Mouse (Mus musculus): ENCODE measurements at regions not wholly inside any gene's neighbourhood (a gene's known extent, or its start where the extent isn't known, plus 50 kb on each side); places are given as distances from the start of the nearest gene placed in this dataset.
"Not testable (repeated sequence)": the region's sequence is repeated elsewhere in the genome, so short reads cannot be mapped to it uniquely, and the experiment has no call there.

GRCm38 (mm10) chr12:107154668-107155067 lies 333.8 kb upstream of the 3110018I06Rik start:
- no peak for DNase-seq (ENCODE audit: low read depth, low spot score)

DNA sequence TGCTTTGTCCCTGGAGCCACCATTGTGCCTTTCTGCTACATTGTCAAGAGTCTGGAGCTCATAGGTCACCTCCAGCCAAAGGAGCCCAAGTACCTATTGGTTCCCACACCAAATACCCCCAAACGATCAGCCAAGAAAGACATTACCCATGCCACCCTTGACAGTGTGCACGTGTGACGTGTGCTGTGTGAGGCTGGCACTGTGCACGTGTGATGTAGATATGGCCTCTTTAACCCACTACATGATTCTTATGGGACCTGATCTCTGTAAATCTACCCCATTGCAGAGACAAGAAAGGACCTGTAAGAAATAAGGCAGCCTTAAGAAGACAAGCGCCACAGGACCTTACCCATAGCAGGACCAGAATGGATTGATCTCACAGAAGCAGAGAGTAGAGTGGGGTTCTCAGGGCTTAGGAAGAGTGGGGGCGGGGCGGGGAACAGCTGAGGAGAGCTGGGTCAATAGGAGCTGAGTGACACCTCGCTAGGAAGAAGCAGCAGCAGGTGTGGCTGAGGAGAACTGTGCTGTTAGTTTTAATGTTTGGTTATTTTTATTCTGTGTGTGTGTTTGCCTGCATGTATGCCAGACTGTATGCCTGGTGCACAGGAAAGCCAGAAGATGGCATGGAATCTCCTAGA lies 331.5 kb upstream of the 3110018I06Rik start:
- no peak for DNase-seq (ENCODE audit: low read depth, low spot score)

DNA sequence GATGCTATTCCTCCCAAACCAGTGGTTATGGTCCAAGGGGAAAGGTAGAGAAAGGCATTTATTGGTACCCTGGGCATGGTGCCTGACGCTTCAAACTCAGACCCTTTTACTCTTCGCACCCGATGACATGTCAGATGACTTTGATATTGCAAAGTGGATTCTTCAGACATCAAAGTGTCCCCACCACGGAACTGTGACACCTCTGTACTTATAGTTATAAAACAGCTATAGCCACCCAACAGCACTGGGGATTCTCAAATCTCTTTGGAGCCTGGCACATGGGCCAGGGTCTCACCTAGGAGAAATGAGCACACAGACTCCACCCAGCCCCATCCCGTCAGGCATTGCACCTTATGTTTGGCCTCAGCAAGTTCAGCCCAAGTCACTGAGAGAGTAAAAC lies 329.3 kb upstream of the 3110018I06Rik start:
- no peak for DNase-seq (ENCODE audit: low read depth, low spot score)

GRCm38 (mm10) chr12:107160137-107160536 lies 328.3 kb upstream of the 3110018I06Rik start:
- no peak for DNase-seq (ENCODE audit: low read depth, low spot score)

GRCm38 (mm10) chr12:107160628-107161027 lies 327.8 kb upstream of the 3110018I06Rik start:
- DNase-seq (ENCODE audit: low read depth, low spot score), result no peak

- no peak for DNase-seq (ENCODE audit: low read depth, low spot score)
Measured at GRCm38 (mm10) chr12:107170926-107171325, 317.5 kb upstream of the 3110018I06Rik start.

DNA sequence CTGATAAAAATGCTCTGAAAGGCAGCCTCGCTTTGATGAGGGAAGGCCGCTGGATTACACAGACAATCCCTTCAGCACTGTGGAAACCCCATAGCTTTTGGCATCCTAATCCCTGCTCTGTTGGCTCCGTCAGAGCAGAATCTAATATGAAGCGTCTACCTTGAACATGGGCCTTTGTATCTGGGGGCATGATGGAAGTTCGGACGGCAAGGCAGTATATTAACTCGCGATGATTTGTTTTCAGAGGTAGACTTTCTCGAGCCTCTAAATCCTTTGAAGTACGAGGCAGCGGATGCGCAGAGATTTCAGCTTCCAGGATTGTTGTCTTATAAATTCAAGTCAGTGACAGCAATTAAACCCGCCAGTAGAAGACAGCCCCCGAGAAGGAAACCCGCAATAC lies 316.8 kb upstream of the 3110018I06Rik start:
- no peak for DNase-seq (ENCODE audit: low read depth, low spot score)

- no peak for DNase-seq (ENCODE audit: low read depth, low spot score)
Measured at GRCm38 (mm10) chr12:107178676-107179075, 309.8 kb upstream of the 3110018I06Rik start.

DNA sequence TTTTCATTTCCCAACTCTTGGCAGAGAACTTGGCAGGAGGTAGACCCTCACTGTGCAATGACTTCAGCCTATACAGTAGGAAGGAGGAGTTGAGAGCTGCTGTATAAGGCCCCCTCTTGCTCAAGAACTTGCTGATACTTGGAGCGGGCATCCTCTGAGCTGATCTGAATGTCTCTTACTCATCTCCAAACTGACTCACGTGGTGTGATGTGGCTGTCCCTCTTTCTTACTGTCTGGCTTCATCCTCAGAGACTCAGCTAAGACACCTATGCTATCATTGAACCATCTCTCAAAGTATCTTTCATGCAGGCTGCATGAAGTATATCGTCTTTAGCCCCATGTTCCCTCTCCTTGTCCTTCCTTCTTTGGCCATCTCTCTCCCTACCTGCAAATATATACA lies 307.9 kb upstream of the 3110018I06Rik start:
- no peak for DNase-seq (ENCODE audit: low read depth, low spot score)

- DNase-seq (ENCODE audit: low read depth, low spot score), result no peak
Measured at GRCm38 (mm10) chr12:107181291-107181690, 307.1 kb upstream of the 3110018I06Rik start.

DNA sequence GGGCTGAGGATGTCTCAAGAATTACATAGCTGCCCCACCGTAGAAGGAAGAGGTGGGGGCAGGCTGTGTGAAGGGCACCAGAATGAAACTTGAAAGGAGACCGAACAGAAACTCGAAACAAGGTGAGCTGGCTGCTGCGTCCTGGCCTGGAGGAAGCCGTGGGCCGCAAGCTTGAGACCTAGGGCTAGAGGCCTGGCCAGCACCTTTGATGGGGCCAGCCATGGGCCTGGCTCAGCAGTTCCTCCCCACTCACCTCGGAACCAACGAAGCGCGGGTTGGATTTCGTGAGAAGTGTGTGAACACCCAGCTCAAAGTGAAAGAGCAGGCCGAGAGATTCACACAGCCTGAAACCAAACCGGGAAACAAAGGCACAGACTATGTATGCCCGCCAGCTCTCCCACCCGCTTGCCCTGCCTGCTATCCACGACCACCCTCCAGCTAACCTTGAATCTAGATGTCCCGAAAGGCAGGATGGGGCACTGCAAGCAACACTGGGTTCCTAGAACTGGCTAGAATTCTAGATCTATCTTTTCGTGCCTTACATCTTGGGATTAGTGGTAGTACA lies 306.3 kb upstream of the 3110018I06Rik start:
- DNase-seq (ENCODE audit: low read depth, low spot score), result no peak

DNA sequence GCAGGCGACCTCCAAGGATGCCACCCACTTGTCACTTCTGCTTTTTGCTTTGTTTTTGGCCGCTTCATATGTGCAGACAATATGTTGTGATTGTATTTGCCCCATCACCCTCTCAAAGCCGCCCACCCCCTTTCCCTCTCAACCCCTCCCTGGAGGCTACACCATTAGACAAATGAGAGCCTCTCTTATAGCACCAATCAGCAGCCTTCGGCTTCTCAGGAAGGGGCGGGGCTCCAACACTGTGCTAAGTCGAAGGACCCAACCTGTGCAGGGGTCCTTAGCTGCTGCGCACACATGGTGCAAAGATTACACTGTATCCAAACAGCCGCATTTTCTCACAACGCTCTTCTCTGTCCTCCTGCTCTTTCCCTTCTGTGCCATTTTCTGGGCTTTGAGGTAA lies 305.1 kb upstream of the 3110018I06Rik start:
- no peak for DNase-seq (ENCODE audit: low read depth, low spot score)

DNA sequence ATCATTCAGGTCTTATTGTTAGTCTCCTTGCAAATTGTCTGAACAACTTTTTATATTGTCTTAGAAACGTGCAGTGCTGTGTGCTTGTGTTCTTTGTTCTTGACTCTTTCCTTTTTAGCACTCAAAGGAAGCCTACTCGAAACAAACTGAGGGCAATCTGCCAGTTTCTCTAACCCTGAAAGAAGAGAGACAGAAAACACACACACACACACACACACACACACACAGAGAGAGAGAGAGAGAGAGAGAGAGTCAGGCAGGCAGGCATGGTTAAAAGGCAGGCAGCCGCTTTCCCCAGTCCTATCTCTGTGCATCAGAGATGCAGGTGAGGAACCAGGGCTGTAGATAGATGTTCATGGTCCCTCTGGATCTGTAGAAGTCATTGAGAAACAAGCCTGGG lies 304.0 kb upstream of the 3110018I06Rik start:
- DNase-seq (ENCODE audit: low read depth, low spot score), result no peak

DNA sequence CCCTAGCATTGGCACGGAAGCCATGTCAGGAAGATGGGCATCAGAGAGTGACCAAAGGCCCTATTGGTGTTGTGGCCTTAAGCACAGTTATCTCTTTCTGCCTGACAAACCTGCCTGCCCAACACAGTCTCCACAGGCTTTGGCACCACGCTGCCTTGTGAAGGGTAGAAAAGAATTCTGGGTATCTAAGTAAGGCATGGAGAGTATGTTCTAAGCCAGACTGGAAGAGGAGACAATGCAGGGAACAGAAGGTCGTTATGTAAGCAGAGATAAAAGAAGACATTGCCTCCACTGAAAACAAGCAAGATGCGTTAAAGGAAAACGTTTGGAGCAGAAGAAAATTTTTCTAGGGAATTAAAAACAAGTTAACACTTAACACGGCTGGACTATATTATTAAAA lies 302.1 kb upstream of the 3110018I06Rik start:
- DNase-seq (ENCODE audit: low read depth, low spot score), result no peak

- DNase-seq (ENCODE audit: low read depth, low spot score), result no peak
Measured at GRCm38 (mm10) chr12:107188055-107188454, 300.4 kb upstream of the 3110018I06Rik start.

DNA sequence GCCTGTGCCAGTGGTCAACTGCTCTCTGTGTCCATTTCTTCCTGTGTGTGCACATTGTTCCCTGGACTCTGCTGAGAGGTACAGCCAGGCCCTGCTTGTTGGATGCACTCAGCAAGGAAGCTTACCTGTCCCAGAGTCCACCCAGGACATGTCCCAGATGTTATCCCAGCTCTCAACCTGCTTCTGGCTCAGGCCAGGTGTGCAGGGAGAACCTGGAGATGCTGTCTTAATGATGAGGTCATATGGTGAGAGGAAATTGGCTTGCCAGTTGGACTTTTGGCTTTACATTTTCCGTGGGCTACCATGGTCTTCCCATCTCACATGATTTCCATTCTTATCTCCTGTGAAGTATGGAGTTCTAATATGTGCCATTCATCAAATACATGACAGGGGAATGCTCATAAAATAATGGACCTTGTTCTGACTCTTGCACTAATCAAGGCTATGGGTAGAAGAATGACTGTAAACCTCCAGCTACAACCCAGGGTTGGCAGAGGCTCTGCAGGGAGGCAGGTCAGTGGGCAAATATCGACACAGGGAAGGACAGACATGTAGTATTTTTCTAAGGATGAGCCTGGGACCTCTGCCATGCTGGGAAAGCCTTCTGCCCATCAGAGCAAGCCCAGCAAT lies 289.9 kb upstream of the 3110018I06Rik start:
- no peak for DNase-seq (ENCODE audit: low read depth, low spot score)

GRCm38 (mm10) chr12:107200903-107201302 lies 287.5 kb upstream of the 3110018I06Rik start:
- DNase-seq (ENCODE audit: low read depth, low spot score), result no peak

GRCm38 (mm10) chr12:107208826-107209225 lies 279.6 kb upstream of the 3110018I06Rik start:
- DNase-seq (ENCODE audit: low read depth, low spot score), result not testable (repeated sequence)

DNA sequence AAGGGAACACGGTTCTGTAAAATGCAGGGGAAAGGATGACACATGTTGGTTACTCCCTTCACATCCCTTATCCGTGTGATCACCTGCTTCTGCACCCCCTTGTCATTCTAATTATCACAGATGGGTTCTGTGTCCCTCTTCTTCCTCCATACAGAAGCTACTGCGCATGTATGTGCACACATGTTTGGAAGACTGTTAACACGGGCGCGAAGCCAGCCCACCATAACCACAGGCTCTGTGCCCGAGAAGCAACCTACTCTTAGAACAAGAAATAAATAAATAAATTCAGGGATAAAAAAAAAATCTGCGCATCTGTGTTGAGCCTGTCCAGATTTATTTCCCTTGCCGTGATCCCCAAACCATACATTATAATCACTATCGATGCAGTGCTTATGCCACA lies 275.6 kb upstream of the 3110018I06Rik start:
- DNase-seq (ENCODE audit: low read depth, low spot score), result no peak

DNA sequence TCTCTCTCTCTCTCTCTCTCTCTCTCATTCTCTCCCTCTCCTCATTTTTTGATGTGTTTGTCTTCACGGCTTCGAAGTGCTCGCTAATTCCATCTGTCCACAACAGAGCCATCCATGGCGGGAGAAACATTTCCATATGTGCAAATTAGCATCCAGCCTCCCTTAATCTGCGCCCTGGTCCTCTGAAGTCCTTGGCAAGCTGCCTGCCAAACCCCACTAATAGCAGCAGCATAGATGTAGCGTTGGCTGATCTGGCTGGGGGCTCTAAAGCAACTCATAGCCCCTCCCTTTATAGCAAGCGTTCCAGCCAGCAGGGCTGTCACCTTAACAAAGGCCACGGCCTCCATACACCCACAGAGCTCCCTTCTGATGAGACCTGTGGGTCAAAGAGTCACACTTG lies 272.3 kb upstream of the 3110018I06Rik start:
- DNase-seq (ENCODE audit: low read depth, low spot score), result no peak

- no peak for DNase-seq (ENCODE audit: low read depth, low spot score)
Measured at GRCm38 (mm10) chr12:107221276-107221970, 267.0 kb upstream of the 3110018I06Rik start.

DNA sequence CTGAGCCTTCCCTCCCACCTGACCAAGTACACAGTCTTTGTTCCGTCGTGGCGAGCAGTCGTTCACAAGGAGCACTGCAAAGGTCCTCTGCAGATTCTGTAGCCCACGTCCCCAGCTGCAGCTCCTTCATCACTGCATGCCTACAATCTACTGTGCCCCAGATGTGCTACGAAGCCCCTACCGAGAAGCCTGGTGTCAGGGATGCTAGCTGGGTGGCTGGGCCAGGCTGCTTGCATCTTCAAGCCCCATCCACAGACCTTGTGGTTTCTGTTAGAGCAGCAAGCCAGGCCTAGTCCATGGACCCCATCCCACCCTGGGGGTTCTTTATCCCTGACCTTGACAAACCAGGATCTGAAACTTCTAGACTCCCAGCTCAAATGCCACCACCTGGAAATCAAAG lies 266.3 kb upstream of the 3110018I06Rik start:
- no peak for DNase-seq (ENCODE audit: low read depth, low spot score)

- DNase-seq (ENCODE audit: low read depth, low spot score), result no peak
Measured at GRCm38 (mm10) chr12:107230097-107230496, 258.3 kb upstream of the 3110018I06Rik start.
